Mouse (Mus musculus) kidney, postnatal 36 days (tissue): ENCODE results near the gene Eml6.
"Not testable (repeated sequence)": the region's sequence is repeated elsewhere in the genome, so short reads cannot be mapped to it uniquely, and the experiment has no call there.

Source experiments
- DNase-seq, 2 experiments: peaks; one replicate each; pipeline ENCODE4 v3.0.0; 2021 to 2022; ENCODE audit warnings: mixed read lengths in 2 of 2

The Eml6 gene

GRCm38 (mm10) chr11:29840606-29841227, 185.1 kb downstream of the Eml6 start:
- no peak for DNase-seq

GRCm38 (mm10) chr11:29839781-29840180, 186.1 kb downstream of the Eml6 start:
- DNase-seq: peak in 1 of 2 experiments; percentile 61

DNA sequence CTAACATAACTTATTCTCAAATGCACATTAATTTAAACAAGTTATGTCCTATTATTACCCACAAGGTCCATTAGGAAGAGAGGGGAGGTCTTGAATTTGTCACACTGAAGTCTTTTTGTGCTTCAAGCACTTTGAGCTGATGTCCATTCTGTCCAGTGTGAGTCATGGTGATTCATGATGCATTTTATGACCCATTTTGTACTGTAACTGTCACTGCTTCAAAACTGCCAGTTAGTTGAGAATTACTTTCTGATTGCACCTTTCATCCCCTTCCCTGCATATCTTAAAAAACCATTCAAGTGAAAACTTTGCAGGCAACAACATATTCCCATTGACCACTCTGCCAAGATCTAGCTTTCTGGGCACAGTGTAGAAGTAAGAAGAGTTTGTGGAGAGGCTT, 188.8 kb downstream of the Eml6 start:
- DNase-seq: no peak

- no peak for DNase-seq
These were observed 198.1 kb downstream of the Eml6 start for GRCm38 (mm10) chr11:29827729-29828128.

DNA sequence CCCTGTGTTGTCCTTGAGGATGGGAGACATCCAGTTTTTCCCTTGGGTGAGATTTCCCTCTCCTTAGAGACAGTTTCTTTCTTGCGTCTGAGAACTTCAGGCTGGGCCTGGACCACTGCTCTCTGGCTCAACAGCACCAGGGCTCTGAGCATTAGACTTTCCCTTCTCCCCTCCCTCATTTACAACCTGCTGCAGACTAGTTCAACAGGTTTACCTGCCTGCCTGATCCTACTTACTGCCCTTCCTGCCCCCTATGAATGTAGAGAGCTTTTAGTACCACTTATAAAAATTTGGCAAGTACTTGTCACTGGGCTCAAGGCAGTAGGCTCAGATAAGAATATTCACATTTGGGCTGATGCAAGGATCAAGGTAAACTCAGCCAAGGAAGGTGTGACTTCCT, 199.8 kb downstream of the Eml6 start:
- DNase-seq: no peak

DNA sequence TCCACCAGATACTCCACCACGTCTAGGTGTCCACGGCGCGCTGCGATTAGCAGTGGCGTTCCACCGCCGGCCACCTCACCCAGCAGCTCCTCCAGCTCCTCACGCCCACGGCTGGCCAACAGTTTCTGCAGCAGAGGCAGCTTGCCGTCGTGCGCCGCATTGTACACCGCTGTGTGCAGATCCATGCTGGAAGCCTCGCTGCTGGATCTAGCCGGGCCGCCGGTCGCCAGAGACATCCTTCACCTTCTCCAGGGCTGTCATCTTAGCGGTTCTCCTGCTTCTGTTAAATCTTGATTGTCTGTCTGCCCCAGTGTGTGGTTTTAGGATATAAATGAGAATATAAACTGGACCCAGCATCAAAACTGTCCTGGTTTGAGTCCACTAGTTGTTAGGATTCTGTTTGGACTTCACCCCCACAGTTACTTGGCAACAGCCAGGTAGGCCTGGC, 200.5 kb downstream of the Eml6 start, which contains the start of gene 4931440F15Rik:
Gene 4931440F15Rik (minus strand): TSS at position 398 of the 448 bp plus-strand sequence.
- DNase-seq: not testable (repeated sequence)

GRCm38 (mm10) chr11:29824474-29825270, 201.2 kb downstream of the Eml6 start:
- not testable (repeated sequence) for DNase-seq

GRCm38 (mm10) chr11:29823141-29823540, 202.7 kb downstream of the Eml6 start:
- no peak for DNase-seq

DNA sequence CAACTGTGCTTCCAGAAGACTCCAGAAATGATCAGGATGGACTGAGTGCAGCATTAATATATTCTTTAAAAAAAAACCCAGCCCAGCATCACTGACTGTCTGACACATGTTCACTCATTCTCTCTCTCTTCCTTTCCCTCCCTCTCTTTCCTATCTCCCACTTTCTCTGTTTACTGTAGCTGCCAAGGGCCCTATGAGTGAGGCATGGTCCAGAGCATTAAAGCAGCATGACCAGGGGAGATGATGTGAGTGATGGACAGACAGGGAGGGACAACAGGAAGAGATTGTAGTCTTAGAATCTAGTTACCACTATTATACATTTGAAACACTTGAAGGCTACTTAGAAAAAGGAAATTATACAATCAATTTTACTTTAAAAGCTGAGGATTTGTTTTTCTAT, 210.2 kb downstream of the Eml6 start:
- no peak for DNase-seq

- no peak for DNase-seq
These were observed 210.6 kb downstream of the Eml6 start for GRCm38 (mm10) chr11:29815261-29815660.

GRCm38 (mm10) chr11:29813267-29813666, 212.6 kb downstream of the Eml6 start:
- no peak for DNase-seq

DNA sequence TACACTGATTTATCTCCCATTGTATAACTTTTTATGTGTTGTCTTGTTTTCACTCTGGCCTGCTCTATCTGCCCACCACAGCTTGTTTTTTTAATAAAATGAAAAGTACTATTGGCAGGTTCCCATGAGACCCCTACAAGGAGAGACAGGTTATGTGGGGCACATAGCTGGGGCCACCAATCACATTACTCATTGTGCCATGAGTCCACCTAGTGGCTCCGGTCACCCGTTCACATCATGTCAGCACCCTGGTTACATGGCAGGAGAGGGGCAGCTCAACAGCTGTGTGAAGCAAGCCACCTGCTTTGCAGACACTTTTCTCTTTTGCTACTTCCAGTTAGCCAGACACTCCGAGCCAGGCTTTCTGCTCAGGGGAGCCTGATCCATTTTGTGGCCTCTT, 213.4 kb downstream of the Eml6 start:
- DNase-seq: no peak

- DNase-seq: no peak
These were observed 215.5 kb downstream of the Eml6 start for GRCm38 (mm10) chr11:29810324-29810723.

GRCm38 (mm10) chr11:29808981-29809589, 216.7 kb downstream of the Eml6 start:
- DNase-seq: no peak

DNA sequence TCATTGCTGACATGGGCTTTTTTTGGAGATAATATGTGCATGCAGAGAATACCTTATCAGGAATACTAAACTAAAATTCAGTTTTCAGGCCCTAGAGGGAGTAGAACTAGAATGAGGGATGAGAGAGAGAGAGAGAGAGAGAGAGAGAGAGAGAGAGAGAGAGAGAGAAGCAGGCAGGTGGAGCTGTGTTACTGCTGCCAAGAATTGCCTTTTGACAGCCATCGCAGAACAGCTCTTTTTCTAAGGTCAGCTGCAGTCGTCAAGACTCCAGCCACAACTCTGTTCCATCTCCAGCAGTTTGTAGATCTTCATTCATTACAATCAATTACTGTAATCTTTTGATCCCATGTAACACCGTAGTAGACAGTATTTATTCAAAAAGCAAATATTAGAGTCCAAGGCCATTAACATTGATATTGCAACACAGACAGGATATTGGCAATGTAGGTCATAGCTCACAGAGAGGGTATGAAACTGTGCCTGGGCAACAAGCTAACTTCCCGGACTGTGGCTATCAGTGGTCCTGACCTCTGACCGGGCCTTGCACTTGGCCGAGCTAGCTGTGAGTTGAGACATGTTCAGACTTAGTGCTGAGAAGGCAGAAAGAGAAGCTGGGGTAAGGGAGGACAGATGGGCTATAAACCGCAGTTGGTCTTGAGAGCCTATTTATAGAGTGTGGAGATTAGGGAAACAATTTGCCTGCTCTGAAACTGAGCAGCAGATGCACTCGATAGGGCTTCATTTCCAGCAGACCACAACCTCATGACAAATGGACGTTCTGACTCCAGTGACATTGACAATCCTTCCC, 217.5 kb downstream of the Eml6 start:
- peak; percentile 19 to 31 for DNase-seq

- no peak for DNase-seq
These were observed 218.5 kb downstream of the Eml6 start for GRCm38 (mm10) chr11:29807325-29807724.

- DNase-seq: peak in 1 of 2 experiments; percentile 16
These were observed 224.1 kb downstream of the Eml6 start for GRCm38 (mm10) chr11:29801432-29802427.

- DNase-seq: no peak
These were observed 226.0 kb downstream of the Eml6 start for GRCm38 (mm10) chr11:29799839-29800238.

- DNase-seq: no peak
These were observed 230.7 kb downstream of the Eml6 start for GRCm38 (mm10) chr11:29795106-29795505.

GRCm38 (mm10) chr11:29794475-29794874, 231.4 kb downstream of the Eml6 start:
- DNase-seq: no peak

GRCm38 (mm10) chr11:29790796-29791195, 235.0 kb downstream of the Eml6 start:
- DNase-seq: no peak
